Mouse (Mus musculus) CD8-positive naive resting alpha-beta T cell, adult 2 months (primary cell): Measurements from ENCODE around the gene Gm49391.
A peak's percentile ranks its signal among the peaks of the same experiment; 100 is the strongest.
"Not testable (repeated sequence)": the region's sequence is repeated elsewhere in the genome, so short reads cannot be mapped to it uniquely, and the experiment has no call there.

Experiments used
- DNase-seq, 2 experiments: peaks; one replicate each; pipeline ENCODE4 v3.0.0; 2022; ENCODE audit warnings: low read depth in 2 of 2, low spot score in 2 of 2

The Gm49391 gene

DNA sequence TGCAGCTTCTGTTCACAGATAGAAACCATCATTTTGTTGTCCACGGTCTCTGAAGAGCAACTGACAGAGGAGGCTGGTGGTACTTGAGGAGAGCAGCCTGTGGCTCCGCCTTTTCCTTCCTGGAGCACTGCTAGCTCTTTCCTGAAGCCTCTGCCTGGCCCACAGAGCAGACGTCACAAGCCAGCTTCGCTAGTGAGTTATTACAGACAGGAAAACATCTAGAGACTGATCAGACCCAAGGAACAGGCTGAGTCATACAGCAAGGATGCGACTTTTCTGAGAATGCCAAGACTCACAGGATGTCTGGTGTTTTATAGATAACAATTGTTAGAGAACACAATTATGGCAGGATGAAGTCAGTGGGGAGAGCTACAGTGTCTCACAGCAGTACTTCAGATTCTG, at the start of gene Gm49391, which contains the start of gene Ctla2a:
Gene Gm49391, minus strand, starts transcription at position 72 of the 402 bp plus-strand sequence.
Gene Ctla2a, minus strand, starts transcription at position 126 of the 402 bp plus-strand sequence.
- peak; percentile 14 to 41 for DNase-seq

DNA sequence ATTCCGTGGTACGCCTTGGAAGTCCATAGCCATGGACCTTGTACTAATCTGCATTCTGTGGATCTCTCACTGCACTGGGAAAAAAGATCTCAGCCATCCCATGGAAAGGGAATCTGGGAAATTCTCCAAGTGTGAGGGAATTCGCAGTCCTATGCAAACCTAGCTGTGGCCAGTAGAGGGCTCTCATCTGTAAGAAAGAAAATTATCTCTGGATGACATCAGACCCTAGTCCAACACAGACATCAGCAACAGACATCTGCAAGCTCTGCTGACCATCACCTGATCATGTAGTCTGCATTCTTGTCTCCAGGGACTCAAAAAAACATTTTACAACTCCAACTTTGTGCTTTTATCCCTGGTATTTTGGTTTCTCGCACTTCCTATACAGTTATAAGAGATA, 35.9 kb upstream of the Gm49391 start:
- not testable (repeated sequence) for DNase-seq

DNA sequence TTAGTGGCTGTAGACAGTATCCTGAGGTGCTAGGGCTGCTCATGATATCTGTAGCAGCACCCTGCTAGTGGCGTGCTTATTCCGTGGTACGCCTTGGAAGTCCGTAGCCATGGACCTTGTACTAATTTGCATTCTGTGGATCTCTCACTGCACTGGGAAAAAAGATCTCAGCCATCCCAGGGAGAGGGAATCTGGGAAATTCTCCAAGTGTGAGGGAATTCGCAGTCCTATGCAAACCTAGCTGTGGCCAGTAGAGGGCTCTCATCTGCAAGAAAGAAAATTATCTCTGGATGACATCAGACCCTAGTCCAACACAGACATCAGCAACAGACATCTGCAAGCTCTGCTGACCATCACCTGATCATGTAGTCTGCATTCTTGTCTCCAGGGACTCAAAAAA, 27.6 kb upstream of the Gm49391 start:
- not testable (repeated sequence) for DNase-seq

DNA sequence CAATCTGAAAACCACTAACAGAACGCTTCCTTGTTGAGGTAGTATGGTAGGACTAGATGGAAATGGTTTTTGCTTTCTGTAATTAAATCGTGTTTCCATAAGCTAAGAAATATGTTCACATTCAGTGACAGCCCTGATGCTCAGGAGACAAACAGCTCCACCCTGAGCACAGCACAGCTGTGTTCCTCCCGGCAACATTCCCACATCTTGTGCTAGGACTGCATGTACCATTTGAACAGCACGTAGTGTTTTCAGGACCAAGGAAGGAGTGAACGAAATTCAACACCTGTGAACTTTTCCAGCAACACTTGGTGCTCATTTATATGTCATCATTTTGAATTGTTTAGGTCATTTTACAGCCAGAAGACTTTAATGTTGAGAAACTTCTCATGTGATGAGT, 25.3 kb upstream of the Gm49391 start:
- DNase-seq, result no peak

DNA sequence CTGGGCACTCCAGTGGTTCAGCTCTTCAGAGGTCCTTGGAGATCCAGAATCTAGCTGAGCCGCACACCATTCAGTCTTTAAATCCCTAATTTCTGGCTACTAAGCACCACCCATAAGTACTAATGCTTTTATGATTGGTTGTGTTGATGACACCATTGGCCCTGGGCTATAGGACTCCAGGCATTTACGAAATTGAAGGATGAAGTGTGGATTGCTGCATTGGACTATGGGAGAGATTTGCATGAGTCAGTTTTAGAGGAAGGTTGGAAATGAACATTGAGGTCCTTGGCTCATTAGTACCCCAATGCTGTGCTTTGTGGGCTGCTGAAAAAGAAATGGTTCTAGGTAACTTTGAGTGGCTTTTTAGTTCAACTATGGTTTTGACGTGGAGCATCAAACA, 5.5 kb upstream of the Gm49391 start, which contains the start of gene Tpbpa:
Gene Tpbpa, minus strand, starts transcription at position 101 of the 400 bp plus-strand sequence.
- not testable (repeated sequence) for DNase-seq

DNA sequence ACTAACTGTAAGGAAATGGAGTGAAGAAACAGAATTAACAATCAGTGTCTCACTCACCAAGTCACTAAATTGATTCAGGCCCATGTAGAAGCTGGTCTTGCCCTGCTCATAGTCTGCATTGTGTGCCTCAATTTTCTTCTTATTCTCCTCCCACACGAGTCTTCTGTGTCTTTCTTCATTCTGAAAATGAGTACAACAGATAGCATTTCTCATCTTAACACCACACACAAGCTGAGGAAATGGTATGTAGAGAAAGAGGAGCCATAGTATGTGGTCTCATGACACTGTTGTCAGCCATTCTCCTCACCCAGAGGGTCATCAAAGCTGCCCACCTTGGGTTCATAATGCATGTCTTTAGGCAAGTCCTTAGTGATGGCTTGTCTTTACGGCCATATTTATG, 881 bp downstream of the Gm49391 start, which contains the start of gene Gm49393:
Gene Gm49393, minus strand, starts transcription at position 101 of the 400 bp plus-strand sequence.
- DNase-seq, result not testable (repeated sequence)

DNA sequence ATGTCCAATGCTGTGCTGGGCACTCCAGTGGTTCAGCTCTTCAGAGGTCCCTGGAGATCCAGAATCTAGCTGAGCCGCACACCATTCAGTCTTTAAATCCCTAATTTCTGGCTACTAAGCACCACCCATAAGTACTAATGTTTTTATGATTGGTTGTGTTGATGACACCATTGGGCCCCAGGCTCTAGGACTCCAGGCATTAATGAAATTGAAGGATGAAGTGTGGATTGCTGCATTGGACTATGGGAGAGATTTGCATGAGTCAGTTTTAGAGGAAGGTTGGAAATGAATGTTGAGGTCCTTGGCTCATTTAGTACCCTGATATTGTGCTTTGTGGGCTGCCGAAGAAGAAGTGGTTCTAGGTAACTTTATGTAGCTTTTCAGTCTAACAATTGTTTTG, 31.6 kb downstream of the Gm49391 start, which contains the start of gene Tpbpb:
Gene Tpbpb, minus strand, starts transcription at position 101 of the 400 bp plus-strand sequence.
- not testable (repeated sequence) for DNase-seq

DNA sequence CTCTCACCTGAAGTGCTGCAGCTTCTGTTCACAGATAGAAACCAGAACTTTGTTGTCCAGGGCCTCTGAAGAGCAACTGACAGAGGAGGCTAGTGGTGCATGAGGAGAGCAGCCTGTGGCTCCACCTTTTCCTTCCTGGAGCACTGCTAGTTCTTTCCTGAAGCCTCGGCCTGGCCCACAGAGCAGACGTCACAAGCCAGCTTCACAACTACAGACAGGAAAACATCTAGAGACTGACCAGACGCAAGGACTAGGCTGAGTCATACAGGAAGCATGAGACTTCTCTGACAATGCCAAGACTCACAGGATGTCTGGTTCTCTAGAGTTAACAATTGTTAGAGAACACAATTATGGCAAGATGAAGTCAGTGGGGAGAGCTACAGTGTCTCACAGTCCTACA, 39.0 kb downstream of the Gm49391 start, which contains the start of gene Ctla2b:
Gene Ctla2b, minus strand, starts transcription at position 120 of the 400 bp plus-strand sequence.
- DNase-seq, result peak; percentile 10 to 16

DNA sequence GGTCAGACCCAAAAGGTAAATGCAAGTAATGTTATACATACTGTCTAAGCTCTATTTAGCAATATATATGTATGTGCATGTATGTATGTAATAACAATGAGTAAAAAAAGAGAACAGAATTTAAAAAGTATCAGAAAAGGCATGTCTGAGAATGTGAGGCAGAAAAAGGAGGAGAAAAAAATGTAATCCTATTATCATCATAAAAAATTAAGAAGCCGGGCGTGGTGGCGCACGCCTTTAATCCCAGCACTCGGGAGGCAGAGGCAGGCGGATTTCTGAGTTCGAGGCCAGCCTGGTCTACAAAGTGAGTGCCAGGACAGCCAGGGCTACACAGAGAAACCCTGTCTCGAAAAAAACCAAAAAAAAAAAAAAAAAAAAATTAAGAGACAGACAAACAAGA, 39.6 kb downstream of the Gm49391 start, which contains the start of gene Gm49392:
Gene Gm49392, minus strand, starts transcription at position 101 of the 400 bp plus-strand sequence.
- DNase-seq, result not testable (repeated sequence)

DNA sequence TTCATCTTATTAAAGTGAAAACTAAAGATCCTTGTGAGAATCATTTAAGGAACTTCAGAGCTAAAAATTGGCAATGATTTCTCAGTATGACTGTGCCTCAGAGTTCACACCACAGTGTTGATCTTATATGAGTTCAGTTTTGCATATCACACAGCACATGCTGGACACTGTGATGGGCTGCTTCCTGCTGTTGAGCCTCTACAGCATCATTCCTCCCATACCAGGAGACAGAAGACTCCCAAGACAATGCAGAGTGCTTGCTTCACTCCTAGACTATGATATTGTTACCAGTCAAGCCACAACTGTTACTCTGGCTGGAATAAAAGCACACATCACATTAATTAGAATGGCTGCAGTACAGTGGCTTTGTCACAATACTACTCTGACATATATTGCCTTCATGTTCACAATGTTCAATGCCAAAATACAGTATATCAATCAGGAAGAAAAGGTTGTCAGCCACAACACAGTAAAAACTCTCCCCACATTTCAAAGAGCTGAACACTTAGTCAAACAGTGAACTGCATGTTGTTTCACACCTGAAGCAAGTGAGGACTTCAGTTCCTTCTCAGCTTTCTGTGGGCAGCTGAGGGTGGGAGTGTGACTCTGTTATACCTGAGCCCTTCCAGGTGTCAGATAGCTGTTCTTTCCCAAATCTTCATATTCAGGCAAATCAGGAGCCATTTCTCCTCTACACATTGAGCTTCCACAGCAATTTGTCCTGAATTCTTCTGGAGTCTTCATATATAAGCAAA, 40.8 kb downstream of the Gm49391 start:
- DNase-seq, result no peak

DNA sequence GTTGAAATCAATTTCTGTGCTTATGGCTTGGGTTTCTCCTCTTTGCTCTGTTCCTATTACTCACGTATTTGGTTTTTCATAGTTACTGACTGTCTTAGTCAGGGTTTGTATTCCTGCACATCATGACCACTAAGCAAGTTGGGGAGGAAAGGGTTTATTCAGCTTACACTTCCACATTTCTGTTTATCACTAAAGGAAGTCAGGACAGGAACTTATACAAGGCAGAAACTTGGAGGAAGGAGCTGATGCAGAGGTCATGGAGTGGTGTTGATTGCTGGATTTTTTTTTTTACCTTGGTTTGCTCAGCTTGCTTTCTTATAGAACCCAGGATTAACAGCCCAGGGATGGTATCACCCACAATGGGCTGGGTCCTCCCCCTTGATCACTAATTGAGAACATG, 44.1 kb downstream of the Gm49391 start:
- no peak for DNase-seq

DNA sequence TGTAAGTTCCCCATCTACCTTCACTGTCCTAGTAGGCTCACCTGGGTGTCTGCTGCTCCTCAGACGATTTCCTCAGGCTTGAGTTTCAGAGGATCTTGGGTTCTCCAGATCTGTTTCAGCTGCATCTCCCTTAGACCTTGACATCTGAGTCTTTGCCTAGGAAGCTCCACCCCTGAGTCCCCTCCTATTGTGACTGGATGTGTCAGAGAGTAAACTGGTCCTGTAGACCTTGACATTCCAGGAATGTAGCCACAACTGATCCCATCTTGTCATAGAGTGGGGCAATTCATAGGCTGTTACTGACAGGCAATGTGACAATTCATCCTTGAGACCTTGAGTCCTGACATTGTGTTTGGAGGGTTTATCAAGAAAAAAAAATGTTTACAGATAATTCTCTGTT, 72.1 kb downstream of the Gm49391 start, which contains the start of gene 4930486L24Rik:
Gene 4930486L24Rik, minus strand, starts transcription at position 195 of the 400 bp plus-strand sequence.
- DNase-seq, result no peak

DNA sequence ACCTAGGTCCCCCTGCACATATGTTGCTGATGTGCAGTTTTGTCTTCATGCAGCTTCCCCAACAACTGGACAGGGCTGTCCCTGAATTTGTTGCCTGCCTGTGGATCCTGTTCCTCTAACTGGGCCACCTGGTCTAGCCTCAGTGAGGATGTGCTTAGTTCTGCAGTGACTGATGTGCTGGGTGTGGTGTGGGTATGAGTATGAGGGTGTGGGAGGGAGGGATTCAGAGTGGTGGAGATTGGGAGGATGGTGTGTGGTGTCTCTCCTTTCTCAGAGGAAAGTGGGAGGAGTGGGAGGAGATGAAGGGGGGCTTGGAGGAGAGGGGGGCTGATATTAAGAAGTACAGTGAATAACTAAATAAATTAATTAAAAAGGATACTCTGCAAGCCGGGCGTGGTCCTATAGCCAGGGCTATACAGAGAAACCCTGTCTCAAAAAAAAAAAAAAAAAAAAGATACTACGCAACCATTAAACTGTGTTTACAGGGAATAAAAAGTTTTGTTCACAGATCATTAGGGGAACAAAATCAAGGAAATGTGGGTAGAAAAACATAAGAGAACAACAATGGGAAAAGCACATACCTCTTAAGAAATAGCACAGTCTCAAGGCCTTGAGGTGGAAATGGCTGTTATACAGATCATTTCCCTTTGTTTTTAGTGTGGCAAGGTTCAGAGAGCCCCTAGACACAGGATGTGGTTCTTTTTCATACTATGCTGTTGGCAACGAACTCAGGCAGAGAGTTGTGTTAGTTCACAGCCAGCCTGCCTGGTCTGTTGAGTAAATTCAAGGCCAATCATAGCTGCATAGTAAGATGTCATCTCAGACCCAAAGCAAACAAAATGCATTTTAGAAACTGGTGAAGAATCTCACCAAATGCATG, 87.9 kb downstream of the Gm49391 start:
- peak; percentile 55 to 61 for DNase-seq
